Mouse (Mus musculus) MEL (cell line): ENCODE results near the gene Tec. TPM values are rescaled to one million over a fixed set of nuclear protein-coding genes. Genes with fewer than 3 reads are reported as not detected.

ENCODE experiments used
- DNase-seq: peaks from one replicate; pipeline ENCODE4 v3.0.0; 2011; ENCODE audit warnings: low read depth, low spot score
- H3K27ac ChIP-seq: 2 replicates; pipeline ENCODE4 v1.5.1; 2012; ENCODE audit warnings: low read depth, mild to moderate bottlenecking, control low read depth, low read length, moderate library complexity; ENCODE audit not compliant: control insufficient read depth
- H3K27me3 ChIP-seq, 2 experiments: fragments of 150-350 bp in 1 of 2; sonication (generic) in 1 of 2; 2 replicates each; pipeline ENCODE4 v1.6.1; 2012; ENCODE audit warnings: low read length in 2 of 2, mild to moderate bottlenecking in 2 of 2, improper control_type of control experiment in 1 of 2, moderate library complexity in 1 of 2; ENCODE audit not compliant: insufficient read depth in 2 of 2, control insufficient read depth in 1 of 2
- H3K36me3 ChIP-seq, 2 experiments: 2 replicates each; pipeline ENCODE4 v1.6.1; 2012 to 2014; ENCODE audit warnings: low read length in 2 of 2, improper control_type of control experiment in 1 of 2, inconsistent platforms in 1 of 2, mild to moderate bottlenecking in 1 of 2; ENCODE audit not compliant: insufficient read depth in 2 of 2, control insufficient read depth in 1 of 2
- H3K4me1 ChIP-seq, 2 experiments: fragments of 150-350 bp in 1 of 2; sonication (generic) in 1 of 2; 2 replicates each; pipeline ENCODE4 v1.6.1; 2012; ENCODE audit warnings: low read length in 2 of 2, improper control_type of control experiment in 1 of 2, mild to moderate bottlenecking in 1 of 2; ENCODE audit not compliant: insufficient read depth in 2 of 2, control insufficient read depth in 1 of 2
- H3K4me3 ChIP-seq, 2 experiments: fragments of 150-350 bp in 1 of 2; sonication (generic) in 1 of 2; 2 replicates each; pipeline ENCODE4 v1.5.1; 2012; ENCODE audit warnings: low read depth in 2 of 2, low read length in 2 of 2, mild to moderate bottlenecking in 2 of 2, moderate library complexity in 2 of 2, control low read depth in 1 of 2, improper control_type of control experiment in 1 of 2; ENCODE audit not compliant: control insufficient read depth in 1 of 2, insufficient read depth in 1 of 2
- H3K79me2 ChIP-seq: 2 replicates; pipeline ENCODE4 v1.6.1; 2012; ENCODE audit warnings: mild to moderate bottlenecking, low read length, moderate library complexity; ENCODE audit not compliant: control insufficient read depth, poor library complexity, insufficient read depth
- H3K9ac ChIP-seq: 2 replicates; pipeline ENCODE4 v1.6.1; 2012; ENCODE audit warnings: low read depth, mild to moderate bottlenecking, control low read depth, low read length, moderate library complexity; ENCODE audit not compliant: control insufficient read depth, poor library complexity, severe bottlenecking
- H3K9me3 ChIP-seq: fragments of 150-350 bp; sonication (generic); replicated peaks from 2 replicates; pipeline ENCODE4 v1.6.1; 2012; ENCODE audit warnings: mild to moderate bottlenecking, low read length, improper control_type of control experiment, moderate library complexity; ENCODE audit not compliant: insufficient read depth
- BHLHE40 ChIP-seq: IDR thresholded peaks from 2 replicates; pipeline ENCODE4 v1.6.1; 2012; ENCODE audit warnings: low read depth, mild to moderate bottlenecking, inconsistent platforms, low read length, improper control_type of control experiment, borderline replicate concordance
- CHD1 ChIP-seq: IDR thresholded peaks from 2 replicates; pipeline ENCODE4 v1.6.1; 2012; ENCODE audit warnings: low read depth, mild to moderate bottlenecking, inconsistent platforms, low read length, improper control_type of control experiment
- CHD2 ChIP-seq: IDR thresholded peaks from 2 replicates; pipeline ENCODE4 v1.6.1; 2011; ENCODE audit warnings: low read length, improper control_type of control experiment
- CTCF ChIP-seq, 3 experiments: IDR thresholded peaks in 2 of 3; conservative IDR thresholded peaks in 1 of 3; 2 replicates each; pipeline ENCODE4 v1.5.1; 2011 to 2012; ENCODE audit warnings: low read length in 3 of 3, low read depth in 2 of 3, mild to moderate bottlenecking in 2 of 3, improper control_type of control experiment in 1 of 3, inconsistent platforms in 1 of 3, mixed read lengths in 1 of 3, moderate library complexity in 1 of 3; ENCODE audit not compliant: control insufficient read depth in 1 of 3, insufficient read depth in 1 of 3, poor library complexity in 1 of 3, severe bottlenecking in 1 of 3
- E2F4 ChIP-seq: IDR thresholded peaks from 2 replicates; pipeline ENCODE4 v1.6.1; 2011; ENCODE audit warnings: low read depth, low read length, improper control_type of control experiment, borderline replicate concordance
- ELF1 ChIP-seq: IDR thresholded peaks from 2 replicates; pipeline ENCODE4 v1.6.1; 2014; ENCODE audit warnings: low read depth, mild to moderate bottlenecking, inconsistent platforms, low read length, improper control_type of control experiment, moderate library complexity
- EP300 ChIP-seq, 2 experiments: IDR thresholded peaks; 2 replicates each; pipeline ENCODE4 v1.6.1; 2011; ENCODE audit warnings: improper control_type of control experiment in 2 of 2, low read length in 2 of 2, low read depth in 1 of 2, mild to moderate bottlenecking in 1 of 2
- ETS1 ChIP-seq: IDR thresholded peaks from 2 replicates; pipeline ENCODE4 v1.6.1; 2012; ENCODE audit warnings: low read depth, mild to moderate bottlenecking, inconsistent platforms, low read length, improper control_type of control experiment, moderate library complexity
- GABPA ChIP-seq: IDR thresholded peaks from 2 replicates; pipeline ENCODE4 v1.6.1; 2012; ENCODE audit warnings: low read depth, mild to moderate bottlenecking, inconsistent platforms, low read length, improper control_type of control experiment, moderate library complexity
- GATA1 ChIP-seq: IDR thresholded peaks from 2 replicates; pipeline ENCODE4 v1.6.1; 2011; ENCODE audit warnings: low read depth, low read length, improper control_type of control experiment
- HCFC1 ChIP-seq: IDR thresholded peaks from 2 replicates; pipeline ENCODE4 v1.6.1; 2012; ENCODE audit warnings: low read depth, mild to moderate bottlenecking, inconsistent platforms, low read length, improper control_type of control experiment, moderate library complexity
- JUND ChIP-seq: IDR thresholded peaks from 2 replicates; pipeline ENCODE4 v1.6.1; 2011; ENCODE audit warnings: low read depth, mild to moderate bottlenecking, improper control_type of control experiment, low read length
- KAT2A ChIP-seq: conservative IDR thresholded peaks from 2 replicates; pipeline ENCODE4 v1.6.1; 2012; ENCODE audit warnings: low read depth, low read length, improper control_type of control experiment, inconsistent platforms
- MAFK ChIP-seq: IDR thresholded peaks from 2 replicates; pipeline ENCODE4 v1.6.1; 2011; ENCODE audit warnings: low read depth, mild to moderate bottlenecking, low read length, improper control_type of control experiment, borderline replicate concordance
- MAX ChIP-seq: IDR thresholded peaks from 2 replicates; pipeline ENCODE4 v1.6.1; 2011; ENCODE audit warnings: low read length, improper control_type of control experiment
- MAZ ChIP-seq: IDR thresholded peaks from 2 replicates; pipeline ENCODE4 v1.6.1; 2012; ENCODE audit warnings: low read depth, mild to moderate bottlenecking, inconsistent platforms, low read length, improper control_type of control experiment
- MEF2A ChIP-seq: IDR thresholded peaks from 2 replicates; pipeline ENCODE4 v1.6.1; 2014; ENCODE audit warnings: low read depth, mild to moderate bottlenecking, inconsistent platforms, low read length, improper control_type of control experiment; ENCODE audit not compliant: poor library complexity, insufficient replicate concordance, severe bottlenecking; ENCODE audit errors: extremely low read depth
- MXI1 ChIP-seq: IDR thresholded peaks from 2 replicates; pipeline ENCODE4 v1.6.1; 2011; ENCODE audit warnings: mild to moderate bottlenecking, low read depth, low read length, improper control_type of control experiment
- MYB ChIP-seq: IDR thresholded peaks from 2 replicates; pipeline ENCODE4 v1.6.1; 2011; ENCODE audit warnings: mild to moderate bottlenecking, low read depth, low read length, improper control_type of control experiment
- MYC ChIP-seq: IDR thresholded peaks from 2 replicates; pipeline ENCODE4 v1.6.1; 2011; ENCODE audit warnings: low read depth, mild to moderate bottlenecking, low read length, improper control_type of control experiment, moderate library complexity
- NELFE ChIP-seq: IDR thresholded peaks from 2 replicates; pipeline ENCODE4 v1.6.1; 2011; ENCODE audit warnings: low read depth, low read length, improper control_type of control experiment
- NRF1 ChIP-seq: IDR thresholded peaks from 2 replicates; pipeline ENCODE4 v1.6.1; 2014; ENCODE audit warnings: low read depth, mild to moderate bottlenecking, inconsistent platforms, low read length, improper control_type of control experiment, moderate library complexity; ENCODE audit not compliant: poor library complexity, insufficient read depth, severe bottlenecking
- POLR2A ChIP-seq, 2 experiments: IDR thresholded peaks; 2 replicates each; pipeline ENCODE4 v1.6.1; 2011 to 2012; ENCODE audit warnings: low read length in 2 of 2, mild to moderate bottlenecking in 2 of 2, control low read depth in 1 of 2, improper control_type of control experiment in 1 of 2, low read depth in 1 of 2, moderate library complexity in 1 of 2; ENCODE audit not compliant: control insufficient read depth in 1 of 2, insufficient read depth in 1 of 2, poor library complexity in 1 of 2
- POLR2AphosphoS2 ChIP-seq: IDR thresholded peaks from 2 replicates; pipeline ENCODE4 v1.6.1; 2011; ENCODE audit warnings: low read length, improper control_type of control experiment
- POLR2AphosphoS5 ChIP-seq: IDR thresholded peaks from 2 replicates; pipeline ENCODE4 v1.6.1; 2012; ENCODE audit warnings: low read depth, borderline replicate concordance, mild to moderate bottlenecking, inconsistent platforms, low read length, moderate library complexity, mixed read lengths
- RAD21 ChIP-seq: IDR thresholded peaks from 2 replicates; pipeline ENCODE4 v1.6.1; 2011; ENCODE audit warnings: mild to moderate bottlenecking, low read depth, low read length, improper control_type of control experiment
- RCOR1 ChIP-seq: IDR thresholded peaks from 2 replicates; pipeline ENCODE4 v1.6.1; 2012; ENCODE audit warnings: low read depth, mild to moderate bottlenecking, inconsistent platforms, low read length, improper control_type of control experiment
- SIN3A ChIP-seq: IDR thresholded peaks from 2 replicates; pipeline ENCODE4 v1.6.1; 2012; ENCODE audit warnings: low read length, improper control_type of control experiment, inconsistent platforms
- SMC3 ChIP-seq: IDR thresholded peaks from 2 replicates; pipeline ENCODE4 v1.6.1; 2011; ENCODE audit warnings: low read depth, low read length, improper control_type of control experiment
- TAL1 ChIP-seq: IDR thresholded peaks from 2 replicates; pipeline ENCODE4 v1.6.1; 2012; ENCODE audit warnings: mild to moderate bottlenecking, inconsistent platforms, low read length, moderate library complexity, mixed read lengths
- TBP ChIP-seq: IDR thresholded peaks from 2 replicates; pipeline ENCODE4 v1.8.0; 2011; ENCODE audit warnings: low read depth, low read length, improper control_type of control experiment
- TCF12 ChIP-seq: IDR thresholded peaks from 2 replicates; pipeline ENCODE4 v1.6.1; 2014; ENCODE audit warnings: low read depth, mild to moderate bottlenecking, inconsistent platforms, low read length, improper control_type of control experiment, moderate library complexity
- UBTF ChIP-seq: IDR thresholded peaks from 2 replicates; pipeline ENCODE4 v1.6.1; 2012; ENCODE audit warnings: low read depth, mild to moderate bottlenecking, inconsistent platforms, low read length, improper control_type of control experiment, moderate library complexity, borderline replicate concordance; ENCODE audit not compliant: insufficient read depth
- USF1 ChIP-seq: IDR thresholded peaks from 2 replicates; pipeline ENCODE4 v1.6.1; 2014; ENCODE audit warnings: low read depth, mild to moderate bottlenecking, inconsistent platforms, low read length, improper control_type of control experiment, moderate library complexity
- USF2 ChIP-seq, 2 experiments: IDR thresholded peaks; 2 replicates each; pipeline ENCODE4 v1.6.1; 2011 to 2012; ENCODE audit warnings: improper control_type of control experiment in 2 of 2, low read length in 2 of 2, borderline replicate concordance in 1 of 2, inconsistent platforms in 1 of 2, low read depth in 1 of 2, mild to moderate bottlenecking in 1 of 2; ENCODE audit not compliant: insufficient read depth in 1 of 2
- ZC3H11A ChIP-seq: IDR thresholded peaks from 2 replicates; pipeline ENCODE4 v1.6.1; 2012; ENCODE audit warnings: low read depth, mild to moderate bottlenecking, inconsistent platforms, low read length, improper control_type of control experiment
- ZMIZ1 ChIP-seq: IDR thresholded peaks from 2 replicates; pipeline ENCODE4 v1.6.1; 2012; ENCODE audit warnings: low read depth, mild to moderate bottlenecking, inconsistent platforms, low read length, improper control_type of control experiment, moderate library complexity
- polyA plus RNA-seq, 2 experiments: library from polyadenylated mRNA; stranded (reverse) in 1 of 2; unstranded in 1 of 2; fragments of >175 nt in 1 of 2; fragments of >200 nt in 1 of 2; gene quantifications; 2 replicates each; pipeline versions ENCODE4 v1.2.1 to v1.2.4; 2012; ENCODE audit warnings: low replicate concordance in 2 of 2, low read depth in 1 of 2; ENCODE audit not compliant: insufficient read length in 2 of 2, insufficient read depth in 1 of 2, missing spikeins in 1 of 2
- total RNA-seq: library from RNA; depleted of rRNA; stranded (reverse); fragments of 300-350 nt; gene quantifications from 2 replicates; pipeline ENCODE4 v1.2.3, GENCODE M21; 2012

The Tec gene
- total and polyA plus RNA-seq, 3 experiments: 44.8 to 61.1 TPM; not detected in 1

- Histone ChIP-seq H3K9ac (peak overlapping the region; percentile 71), H3K79me2 (peaks cover 81% of the 10 kb centered on the region), H3K4me1 (peaks cover 25 to 41% of the 10 kb centered on the region in 2 experiments), H3K27ac (peak overlapping the region; percentile 83), H3K36me3 (peaks cover 19 to 52% of the 10 kb centered on the region in 2 experiments), H3K9me3 (no peaks in the 10 kb centered on the region), H3K27me3 (no peaks in the 10 kb centered on the region), H3K4me3 (peak overlapping the region; percentile 51 to 61)
- peak; percentile 73 for DNase-seq
- TF ChIP-seq JUND (peak; percentile 85), RAD21 (no peak), E2F4 (no peak), CTCF (IDR thresholded peaks at IDR 0.05 in 2 of 3, conservative IDR thresholded peaks at IDR 0.05 in 1 of 3; ENCODE audit: control insufficient read depth in 1 of 3, insufficient read depth in 1 of 3, low read depth in 2 of 3, low read length in 3 of 3, poor library complexity in 1 of 3, severe bottlenecking in 1 of 3) (no peak), ZC3H11A (no peak), POLR2AphosphoS2 (peak; percentile 49; the same call in 1 of the 2 replicates), KAT2A (peak; percentile 42; the same call in 1 of the 2 replicates), SMC3 (no peak), HCFC1 (peak; percentile 33; the same call in 1 of the 2 replicates), ELF1 (no peak), TBP (peak; percentile 45; the same call in 1 of the 2 replicates), BHLHE40 (peak; percentile 36; the same call in 1 of the 2 replicates), EP300 (IDR thresholded peaks at IDR 0.05; ENCODE audit: low read depth in 1 of 2, low read length in 2 of 2) (peak; percentile 95 to 97), TCF12 (peak; percentile 92), RCOR1 (peak; percentile 70), MEF2A (no peak), MYC (peak; percentile 66; the same call in 1 of the 2 replicates), MXI1 (peak; percentile 92), UBTF (no peak), NELFE (no peak), TAL1 (peak; percentile 64), GABPA (no peak), NRF1 (no peak), CHD1 (peak; percentile 52; the same call in 1 of the 2 replicates), CHD2 (no peak), MAFK (no peak), USF1 (no peak), ETS1 (peak; percentile 90), ZMIZ1 (peak; percentile 67; the same call in 1 of the 2 replicates), MAZ (peak; percentile 53; the same call in 1 of the 2 replicates), POLR2AphosphoS5 (no peak), MYB (peak; percentile 60), POLR2A (IDR thresholded peaks at IDR 0.05; ENCODE audit: control insufficient read depth in 1 of 2, insufficient read depth in 1 of 2, low read depth in 1 of 2, low read length in 2 of 2, poor library complexity in 1 of 2) (no peak; a peak in 1 of 4 replicates), USF2 (IDR thresholded peaks at IDR 0.05; ENCODE audit: borderline replicate concordance in 1 of 2, insufficient read depth in 1 of 2, low read depth in 1 of 2, low read length in 2 of 2) (no peak), GATA1 (peak; percentile 97), MAX (peak; percentile 49), SIN3A (peak; percentile 93)
These were observed 3.6 kb downstream of the Tec start for GRCm38 (mm10) chr5:72864654-72865178.
